In genomic region chr3:89592809-89593208, GRCm38 (mm10) we compare ENCODE assay signal across 13 mouse cellular contexts.
"Had no signal": no experiment of that assay in that cellular context is flagged by ENCODE, and none has a peak within 500 bp of the region (broad histone marks: within the 10 kb centered on the region; RNA-seq: fewer than 3 reads in every experiment).

No protein-coding gene starts in this region.

- H3K27ac ChIP-seq: layer of hippocampus, adult 2 months; limb, embryonic 12.5 days; liver, embryonic 13.5 days; midbrain, embryonic 12.5 days; stomach, postnatal 0 days had no signal

- H3K9me3 ChIP-seq: limb, embryonic 12.5 days; liver, embryonic 13.5 days; midbrain, embryonic 12.5 days had no signal

- H3K4me3 ChIP-seq: layer of hippocampus, adult 2 months; limb, embryonic 12.5 days; liver, embryonic 13.5 days; midbrain, embryonic 12.5 days had no signal

- ATAC-seq: liver, postnatal 0 days; midbrain, embryonic 16.5 days had no signal

- H3K9ac ChIP-seq: limb, embryonic 12.5 days; liver, embryonic 13.5 days; liver, postnatal 0 days; midbrain, embryonic 12.5 days had no signal

- DNase-seq: kidney, adult 18-20 months; kidney, postnatal 4 days; liver; liver, embryonic 13.5 days; liver, postnatal 0 days; right cerebral cortex, adult 18-20 months; right cerebral cortex, postnatal 25 days; thymus, postnatal 4 days had no signal

- H3K4me1 ChIP-seq: liver, embryonic 13.5 days had no signal

- H3K27me3 ChIP-seq: limb, embryonic 12.5 days had no signal

- H3K36me3 ChIP-seq: limb, embryonic 12.5 days; liver, embryonic 13.5 days; midbrain, embryonic 12.5 days had no signal

- H3K4me2 ChIP-seq: limb, embryonic 12.5 days; liver, embryonic 13.5 days; midbrain, embryonic 12.5 days had no signal
